Mouse (Mus musculus) adrenal gland, adult 2 months (tissue): ENCODE measurements around the gene Paf1. TPM values are rescaled to one million over a fixed set of nuclear protein-coding genes. Genes with fewer than 3 reads are reported as not detected.
A peak's percentile ranks its signal among the peaks of the same experiment; 100 is the strongest.
"Not testable (repeated sequence)": the region's sequence is repeated elsewhere in the genome, so short reads cannot be mapped to it uniquely, and the experiment has no call there.

Experiments used
- DNase-seq: peaks from one replicate; pipeline ENCODE4 v3.0.0; 2021
- polyA plus RNA-seq: library from polyadenylated mRNA; depleted of rRNA; stranded (reverse); fragments of >200 nt; gene quantifications from 2 replicates; pipeline ENCODE4 v1.2.3, GENCODE M21; 2012
- total RNA-seq, 2 experiments: library from RNA; stranded (reverse); gene quantifications; 2 replicates each; pipeline ENCODE4 v1.2.3; 2021

Paf1 gene
- total and polyA plus RNA-seq, 3 experiments: 73.4 to 399 (median 104) TPM

GRCm38 (mm10) chr7:28383606-28384005 lies 9.1 kb upstream of the Paf1 start:
- DNase-seq: no peak

- DNase-seq: no peak
These were observed 8.6 kb upstream of the Paf1 start for GRCm38 (mm10) chr7:28384162-28384561.

GRCm38 (mm10) chr7:28385196-28385595 lies 7.6 kb upstream of the Paf1 start:
- no peak for DNase-seq

- peak; percentile 54 for DNase-seq
These were observed 6.7 kb upstream of the Paf1 start for GRCm38 (mm10) chr7:28386007-28386406.

GRCm38 (mm10) chr7:28386462-28386861 lies 6.3 kb upstream of the Paf1 start:
- DNase-seq: peak; percentile 80

GRCm38 (mm10) chr7:28386877-28387276 lies 5.9 kb upstream of the Paf1 start:
- not testable (repeated sequence) for DNase-seq

GRCm38 (mm10) chr7:28387384-28387783 lies 5.4 kb upstream of the Paf1 start:
- DNase-seq: not testable (repeated sequence)

GRCm38 (mm10) chr7:28390331-28390730 lies 2.4 kb upstream of the Paf1 start:
- DNase-seq: peak; percentile 65

GRCm38 (mm10) chr7:28393272-28393951 lies 661 bp downstream of the Paf1 start:
- no peak for DNase-seq

- no peak for DNase-seq
These were observed 2.7 kb downstream of the Paf1 start for GRCm38 (mm10) chr7:28395425-28395824.

- no peak for DNase-seq
These were observed 5.2 kb downstream of the Paf1 start for GRCm38 (mm10) chr7:28398000-28398399.

- no peak for DNase-seq
These were observed 6.1 kb downstream of the Paf1 start for GRCm38 (mm10) chr7:28398696-28399340.

- no peak for DNase-seq
These were observed 8.3 kb downstream of the Paf1 start for GRCm38 (mm10) chr7:28401030-28401429.

GRCm38 (mm10) chr7:28401942-28402341 lies 9.2 kb downstream of the Paf1 start:
- no peak for DNase-seq

GRCm38 (mm10) chr7:28410841-28411475 lies 18.2 kb downstream of the Paf1 start:
- peak; percentile 88 for DNase-seq

GRCm38 (mm10) chr7:28412826-28413225 lies 20.1 kb downstream of the Paf1 start:
- no peak for DNase-seq

GRCm38 (mm10) chr7:28417368-28417767 lies 24.6 kb downstream of the Paf1 start:
- DNase-seq: peak; percentile 31

GRCm38 (mm10) chr7:28418096-28418670 lies 25.4 kb downstream of the Paf1 start:
- DNase-seq: peak; percentile 61

GRCm38 (mm10) chr7:28419416-28419815 lies 26.7 kb downstream of the Paf1 start:
- no peak for DNase-seq

GRCm38 (mm10) chr7:28423018-28423417 lies 30.3 kb downstream of the Paf1 start:
- DNase-seq: no peak

- DNase-seq: no peak
These were observed 35.0 kb downstream of the Paf1 start for GRCm38 (mm10) chr7:28427738-28428137.

- no peak for DNase-seq
These were observed 37.8 kb downstream of the Paf1 start for GRCm38 (mm10) chr7:28430512-28430911.

GRCm38 (mm10) chr7:28432252-28432651 lies 39.5 kb downstream of the Paf1 start:
- no peak for DNase-seq
